Mouse (Mus musculus) left cerebral cortex, postnatal 4 days (tissue): ENCODE results near the gene Gm21586. TPM values are rescaled to one million over a fixed set of nuclear protein-coding genes. Genes with fewer than 3 reads are reported as not detected.
"Not testable (repeated sequence)": the region's sequence is repeated elsewhere in the genome, so short reads cannot be mapped to it uniquely, and the experiment has no call there.

Experiments used
- DNase-seq: peaks from one replicate; pipeline ENCODE4 v3.0.0-alpha.2; 2022
- intact Hi-C: fragments of 180-260 bp; cut with DNase I; formaldehyde crosslinking; loops from one replicate; pipeline ENCODE4 v1.15.1; 2025
- total RNA-seq, 2 experiments: library from RNA; stranded (reverse); gene quantifications; 2 replicates each; pipeline ENCODE4 v1.2.3; 2021

Gene Gm21586
- not detected for total RNA-seq

DNA sequence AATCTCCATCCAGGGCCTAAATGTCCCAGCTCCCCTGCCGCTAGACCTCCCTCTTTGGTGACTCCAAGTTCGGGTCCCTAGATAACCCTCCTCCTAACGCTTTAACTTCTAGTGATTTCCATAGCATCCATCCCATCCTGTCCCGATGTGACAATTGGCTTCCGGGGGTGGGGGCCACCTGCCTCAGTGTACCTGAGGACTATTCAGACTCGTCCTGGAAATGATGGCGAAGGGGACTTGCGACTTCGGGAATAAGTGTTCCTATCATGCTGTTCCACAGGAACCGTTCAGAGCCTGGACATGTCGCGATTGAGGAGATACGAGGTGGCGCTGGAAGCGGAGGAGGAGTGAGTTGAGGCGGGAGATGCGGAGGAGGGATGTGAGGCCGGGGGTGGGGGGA lies at the start of gene Gm21586:
Gm21586 (plus strand) TSS at position 301 of the 400 bp plus-strand sequence.
- intact Hi-C loops: not testable (repeated sequence)

DNA sequence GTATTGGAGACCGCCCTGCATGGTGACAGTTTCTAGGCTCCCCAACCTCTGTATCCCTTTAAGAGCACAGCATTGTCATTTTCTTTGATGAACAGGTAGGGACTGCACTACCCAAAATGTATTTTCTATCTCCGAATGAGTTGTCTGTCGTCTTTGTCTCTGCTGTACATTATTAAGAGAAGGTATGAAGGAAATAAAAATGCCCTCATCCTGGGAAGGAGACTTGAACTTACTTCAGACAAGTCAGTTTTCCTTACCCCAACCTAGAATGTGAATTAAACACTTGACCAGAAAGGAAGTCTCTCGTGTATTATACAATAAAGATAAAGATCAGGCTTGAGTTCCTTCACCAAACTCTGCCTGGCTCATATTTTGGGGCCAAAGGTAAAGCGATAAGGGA lies 27.3 kb downstream of the Gm21586 start, which contains the start of gene Gm2163:
Gm2163 (plus strand) TSS at position 301 of the 400 bp plus-strand sequence.
- DNase-seq, intact Hi-C loops: not testable (repeated sequence)

More for the DNA sequence above, at the start of gene Gm21586:
- DNase-seq: not testable (repeated sequence)

Other genes with a start within 250 kb of the Gm21586 start
- gene Gm10600, start 198.7 kb upstream of the Gm21586 start, total RNA-seq: 1 to 10 TPM; 6.6 to 7.0 TPM
- not detected for gene Ccl21b, start 183.6 kb upstream of the Gm21586 start, total RNA-seq
- not detected for gene Gm21953, start 145.1 kb upstream of the Gm21586 start, total RNA-seq
- gene Fam205a3, start 121.0 kb upstream of the Gm21586 start, total RNA-seq: under 1 TPM in 1 of 2 experiments, not detected in 1; 0.08 TPM
- 1 to 10 TPM; 4.0 to 4.2 TPM for gene Gm2163, start 27.4 kb downstream of the Gm21586 start, total RNA-seq
- under 1 TPM in 1 of 2 experiments, not detected in 1; 0.08 TPM for gene Fam205a2, start 88.8 kb downstream of the Gm21586 start, total RNA-seq
- not detected for gene Gm10591, start 172.8 kb downstream of the Gm21586 start, total RNA-seq
- gene Gm2564, start 190.3 kb downstream of the Gm21586 start, total RNA-seq: 10 to 100 TPM in 1 of 2 experiments, 1 to 10 TPM in 1; 9.3 to 11.7 TPM
- gene Ccl27b, start 215.9 kb downstream of the Gm21586 start, total RNA-seq: 1 to 10 TPM in 1 of 2 experiments, not detected in 1; 2.0 TPM
- not detected for gene Il11ra2, start 222.5 kb downstream of the Gm21586 start, total RNA-seq